Mouse (Mus musculus): Measurements from ENCODE around the gene Metap1d.

- TF ChIP-seq GATA1 (IDR thresholded peaks at IDR 0.05; ENCODE audit: borderline replicate concordance, low read length): no peak
- TF ChIP-seq FLI1 (IDR thresholded peaks at IDR 0.05; ENCODE audit: low read length): no peak
These were observed 73.7 kb downstream of the Metap1d start for GRCm38 (mm10) chr2:71526595-71527322.
